Mouse (Mus musculus) heart, postnatal 25 days (tissue): ENCODE results near the gene Cyp2j9. TPM values are rescaled to one million over a fixed set of nuclear protein-coding genes. Genes with fewer than 3 reads are reported as not detected.
"Not testable (repeated sequence)": the region's sequence is repeated elsewhere in the genome, so short reads cannot be mapped to it uniquely, and the experiment has no call there.

Experiments
- DNase-seq: peaks from one replicate; pipeline ENCODE4 v3.0.0; 2022; ENCODE audit warnings: low spot score
- intact Hi-C: fragments of 180-260 bp; cut with DNase I; formaldehyde crosslinking; loops from one replicate; pipeline ENCODE4 v1.15.1; 2025
- total RNA-seq, 2 experiments: library from RNA; stranded (reverse); gene quantifications; 2 replicates each; pipeline ENCODE4 v1.2.3; 2021

Cyp2j9 gene
- 1 to 10 TPM in 1 of 2 experiments, under 1 TPM in 1; 0.96 to 1.4 TPM for total RNA-seq

GRCm38 (mm10) chr4:96590911-96591790, at the start of gene Cyp2j9:
Gene Cyp2j9 (minus strand): TSS chr4:96591578.
- intact Hi-C loops = loop anchor here (5.0 kb wide), 1 partner anchor 39 kb away; the partner anchor contains the start of gene Cyp2j6
- DNase-seq = peak; percentile 64

GRCm38 (mm10) chr4:96635455-96635854, 44.1 kb upstream of the Cyp2j9 start:
- intact Hi-C loops = no loop called here
- no peak for DNase-seq

GRCm38 (mm10) chr4:96622474-96622873, 31.1 kb upstream of the Cyp2j9 start:
- no peak for DNase-seq
- intact Hi-C loops = no loop called here

GRCm38 (mm10) chr4:96591791-96592150, 393 bp upstream of the Cyp2j9 start:
- intact Hi-C loops = loop anchor here (5.0 kb wide), 1 partner anchor 39 kb away; the partner anchor contains the start of gene Cyp2j6
- peak; percentile 40 for DNase-seq

- no peak for DNase-seq
- intact Hi-C loops = no loop called here
Measured at GRCm38 (mm10) chr4:96581425-96582088, 9.8 kb downstream of the Cyp2j9 start.

- DNase-seq, intact Hi-C loops: not testable (repeated sequence)
Measured at GRCm38 (mm10) chr4:96580351-96580750, 11.0 kb downstream of the Cyp2j9 start.

GRCm38 (mm10) chr4:96569442-96569841, 21.9 kb downstream of the Cyp2j9 start:
- intact Hi-C loops = no loop called here
- no peak for DNase-seq

- intact Hi-C loops = no loop called here
- DNase-seq = no peak
Measured at GRCm38 (mm10) chr4:96567988-96568387, 23.4 kb downstream of the Cyp2j9 start.

GRCm38 (mm10) chr4:96565808-96566207, 25.6 kb downstream of the Cyp2j9 start:
- DNase-seq = no peak
- intact Hi-C loops = no loop called here

GRCm38 (mm10) chr4:96560464-96560863, 30.9 kb downstream of the Cyp2j9 start:
- intact Hi-C loops = no loop called here
- DNase-seq = no peak

- no peak for DNase-seq
- intact Hi-C loops = no loop called here
Measured at GRCm38 (mm10) chr4:96559781-96560180, 31.6 kb downstream of the Cyp2j9 start.

- intact Hi-C loops = loop anchor here (5.0 kb wide), 1 partner anchor 39 kb away; the partner anchor contains the start of gene Cyp2j9
- DNase-seq = peak; percentile 32
Measured at GRCm38 (mm10) chr4:96553133-96553819, 38.1 kb downstream of the Cyp2j9 start, which contains the start of gene Cyp2j6. Gene Cyp2j6 (minus strand): TSS chr4:96553661.

GRCm38 (mm10) chr4:96551619-96552018, 39.8 kb downstream of the Cyp2j9 start:
- intact Hi-C loops = loop anchor here (5.0 kb wide), 1 partner anchor 41 kb away; the partner anchor contains the start of gene Cyp2j9
- no peak for DNase-seq

GRCm38 (mm10) chr4:96545976-96546375, 45.4 kb downstream of the Cyp2j9 start:
- no peak for DNase-seq
- intact Hi-C loops = no loop called here

GRCm38 (mm10) chr4:96525772-96526171, 65.6 kb downstream of the Cyp2j9 start:
- DNase-seq = no peak
- intact Hi-C loops = loop anchor here (5.0 kb wide), 1 partner anchor 253 kb away; no protein-coding TSS in a partner anchor

GRCm38 (mm10) chr4:96522256-96522655, 69.1 kb downstream of the Cyp2j9 start:
- intact Hi-C loops = no loop called here
- no peak for DNase-seq
